Mouse (Mus musculus) liver, embryonic 15.5 days (tissue): ENCODE results near the gene Slc26a1. TPM values are rescaled to one million over a fixed set of nuclear protein-coding genes. Genes with fewer than 3 reads are reported as not detected.

Experiments used
- ATAC-seq: fragments of 200-750 bp; cut with Nextera tagmentation; 2 replicates; pipeline ENCODE4 v1.8.0; 2017; ENCODE audit warnings: moderate number of reproducible peaks, mild to moderate bottlenecking, moderate library complexity; ENCODE audit not compliant: insufficient read depth
- H3K27ac ChIP-seq: fragments of 300-500 bp; sonication (generic); replicated peaks from 2 replicates; pipeline ENCODE4 v1.5.1; 2015; ENCODE audit warnings: mild to moderate bottlenecking, inconsistent platforms
- H3K27me3 ChIP-seq: fragments of 300-500 bp; sonication (generic); 2 replicates; pipeline ENCODE4 v1.6.1; 2015; ENCODE audit warnings: mild to moderate bottlenecking, inconsistent platforms
- H3K36me3 ChIP-seq: fragments of 300-500 bp; sonication (generic); replicated peaks from 2 replicates; pipeline ENCODE4 v1.6.1; 2015; ENCODE audit warnings: moderate library complexity, mild to moderate bottlenecking, inconsistent platforms
- H3K4me1 ChIP-seq: fragments of 300-500 bp; sonication (generic); replicated peaks from 2 replicates; pipeline ENCODE4 v1.6.1; 2015; ENCODE audit warnings: inconsistent platforms
- H3K4me2 ChIP-seq: fragments of 300-500 bp; sonication (generic); 2 replicates; pipeline ENCODE4 v1.6.1; 2015; ENCODE audit warnings: moderate library complexity, mild to moderate bottlenecking, inconsistent platforms
- H3K4me3 ChIP-seq: fragments of 300-500 bp; sonication (generic); replicated peaks from 2 replicates; pipeline ENCODE4 v1.5.1; 2015; ENCODE audit warnings: mild to moderate bottlenecking, inconsistent platforms
- H3K9ac ChIP-seq: fragments of 300-500 bp; sonication (generic); 2 replicates; pipeline ENCODE4 v1.6.1; 2015; ENCODE audit warnings: moderate library complexity, mild to moderate bottlenecking, inconsistent platforms
- H3K9me3 ChIP-seq: fragments of 300-500 bp; sonication (generic); replicated peaks from 2 replicates; pipeline ENCODE4 v1.6.1; 2016; ENCODE audit warnings: inconsistent platforms
- WGBS: fragments of 180-500 bp; shearing (Covaris S2); methylation state at CpG from one replicate; pipeline ENCODE4 v1.1.7; 2015; ENCODE audit warnings: mixed read lengths; ENCODE audit not compliant: insufficient replicate concordance; 5-methylcytosine and 5-hydroxymethylcytosine counted together
- polyA plus RNA-seq: library from polyadenylated mRNA; unstranded; fragments of >200 nt; fragmentation: Nextera tagmentation; extraction: Ambion mirVana; gene quantifications from 2 replicates; pipeline ENCODE4 v1.2.1, GENCODE M21; 2015

Gene Slc26a1
- polyA plus RNA-seq, 1 experiment from 2014 or later: 18.6 TPM

DNA sequence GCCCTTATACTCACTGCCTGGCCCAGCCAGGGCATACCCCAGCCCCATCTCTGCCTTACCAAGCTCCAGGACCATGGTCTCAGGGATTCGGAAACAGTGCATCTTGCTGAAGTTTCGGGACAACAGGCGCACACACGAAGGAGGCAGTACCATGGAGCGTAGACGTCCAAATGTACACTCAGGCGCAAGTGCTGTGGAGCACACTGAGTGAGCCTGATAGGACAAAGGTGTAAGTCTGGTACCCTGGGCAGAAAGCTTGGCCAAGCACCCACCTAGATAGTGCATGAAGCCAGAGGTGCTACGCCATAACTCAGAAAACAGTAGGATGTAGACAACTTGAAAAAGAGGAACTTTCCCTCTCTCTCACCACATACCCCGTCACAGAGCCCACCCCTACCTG lies 20.0 kb downstream of the Slc26a1 start:
- no peak overlapping the region for H3K4me2 ChIP-seq
- H3K9ac ChIP-seq: no peak overlapping the region
- H3K36me3 ChIP-seq: peaks cover 53% of the 10 kb centered on the region
- no peak overlapping the region for H3K4me3 ChIP-seq
- no peak for ATAC-seq
- 87% methylated on average over 9 of the region's 9 CpGs for WGBS
- peaks cover 21% of the 10 kb centered on the region for H3K4me1 ChIP-seq
- H3K9me3 ChIP-seq: no peaks in the 10 kb centered on the region
- H3K27me3 ChIP-seq: no peaks in the 10 kb centered on the region
- no peak overlapping the region for H3K27ac ChIP-seq

DNA sequence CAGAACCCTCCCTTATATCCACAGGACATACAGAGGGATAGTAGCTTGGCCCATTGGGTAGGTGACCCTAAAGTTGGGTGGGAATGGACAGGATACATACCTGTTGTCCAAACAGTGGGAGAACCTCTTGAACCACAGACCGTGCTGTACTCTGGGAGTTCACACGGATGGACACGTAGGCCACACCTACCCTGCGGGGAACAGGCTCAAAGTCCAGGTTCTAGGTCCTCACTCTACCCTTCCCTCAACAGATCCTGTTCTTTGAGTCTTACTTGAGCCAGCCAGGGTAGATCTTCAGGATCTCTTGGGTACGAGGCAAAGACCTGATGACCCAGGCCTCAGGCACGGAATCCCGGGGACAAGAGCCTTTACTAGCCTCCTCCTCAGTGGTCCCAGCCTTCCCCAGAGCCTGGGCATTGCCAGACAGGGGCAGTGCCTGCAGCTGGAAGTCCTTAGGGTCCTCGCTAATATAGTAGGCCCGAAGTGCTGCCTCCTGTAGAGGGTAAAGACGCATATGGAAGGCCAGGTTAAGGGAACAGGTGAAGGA lies 20.9 kb downstream of the Slc26a1 start:
- Histone ChIP-seq H3K27ac (no peak overlapping the region), H3K4me2 (no peak overlapping the region), H3K4me3 (no peak overlapping the region), H3K36me3 (peaks cover 61% of the 10 kb centered on the region), H3K9ac (no peak overlapping the region), H3K4me1 (peaks cover 13% of the 10 kb centered on the region), H3K27me3 (no peaks in the 10 kb centered on the region), H3K9me3 (no peaks in the 10 kb centered on the region)
- no peak for ATAC-seq
- 83% methylated on average over 10 of the region's 10 CpGs for WGBS

DNA sequence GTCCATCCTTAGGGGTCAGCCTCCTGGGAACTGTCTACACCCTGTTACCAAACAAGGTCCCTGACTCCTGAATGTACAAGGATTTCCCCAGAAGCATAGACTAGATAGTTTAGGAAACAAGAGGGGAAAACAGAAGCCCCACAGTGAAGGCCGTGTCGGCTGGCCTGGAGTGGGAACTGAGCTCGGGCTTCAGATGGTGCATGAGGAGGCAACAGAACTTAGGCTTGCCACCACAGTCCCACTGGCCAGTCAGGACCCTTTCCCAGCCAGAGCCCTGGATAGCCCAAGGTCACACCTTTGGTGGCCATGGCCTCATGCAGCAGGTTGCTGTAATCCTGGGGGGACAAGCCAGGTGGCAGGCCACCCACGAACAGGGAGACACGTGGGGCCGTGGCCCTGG lies 22.0 kb downstream of the Slc26a1 start:
- no peak for ATAC-seq
- 91% methylated on average over 6 of the region's 6 CpGs for WGBS
- H3K9me3 ChIP-seq: no peaks in the 10 kb centered on the region
- H3K36me3 ChIP-seq: peaks cover 64% of the 10 kb centered on the region
- peaks cover 5% of the 10 kb centered on the region; the same call in 1 of the 2 replicates for H3K4me1 ChIP-seq
- H3K27ac ChIP-seq: no peak overlapping the region
- no peak overlapping the region for H3K4me3 ChIP-seq
- no peaks in the 10 kb centered on the region for H3K27me3 ChIP-seq
- H3K9ac ChIP-seq: no peak overlapping the region
- no peak overlapping the region for H3K4me2 ChIP-seq

DNA sequence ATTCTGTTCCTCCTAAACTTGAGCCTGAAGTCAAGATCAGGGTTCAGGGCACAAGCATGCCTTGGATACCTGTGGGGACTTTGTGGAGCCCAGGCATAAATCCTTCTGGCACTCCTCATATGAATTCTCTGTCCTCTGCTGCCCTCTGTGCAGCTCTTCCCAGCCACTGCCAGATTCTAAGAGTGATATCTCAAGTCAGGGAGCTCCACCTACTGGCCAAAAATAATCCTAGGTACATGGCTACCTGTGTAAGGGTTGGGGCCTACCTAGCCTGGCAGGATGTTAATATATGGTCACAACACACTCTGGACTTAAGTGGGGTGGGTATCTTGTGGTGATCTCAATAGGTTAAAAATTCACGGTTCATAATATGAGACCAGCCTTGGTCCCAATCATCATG lies 23.5 kb downstream of the Slc26a1 start:
- Histone ChIP-seq H3K9me3 (no peaks in the 10 kb centered on the region), H3K27me3 (no peaks in the 10 kb centered on the region), H3K27ac (no peak overlapping the region), H3K4me3 (no peak overlapping the region), H3K4me2 (no peak overlapping the region), H3K36me3 (peaks cover 65% of the 10 kb centered on the region), H3K4me1 (no peaks in the 10 kb centered on the region), H3K9ac (no peak overlapping the region)
- ATAC-seq: peak; percentile 47; the same call in 1 of the 2 replicates
- WGBS: 41% methylated on average over 1 of the region's 1 CpGs

DNA sequence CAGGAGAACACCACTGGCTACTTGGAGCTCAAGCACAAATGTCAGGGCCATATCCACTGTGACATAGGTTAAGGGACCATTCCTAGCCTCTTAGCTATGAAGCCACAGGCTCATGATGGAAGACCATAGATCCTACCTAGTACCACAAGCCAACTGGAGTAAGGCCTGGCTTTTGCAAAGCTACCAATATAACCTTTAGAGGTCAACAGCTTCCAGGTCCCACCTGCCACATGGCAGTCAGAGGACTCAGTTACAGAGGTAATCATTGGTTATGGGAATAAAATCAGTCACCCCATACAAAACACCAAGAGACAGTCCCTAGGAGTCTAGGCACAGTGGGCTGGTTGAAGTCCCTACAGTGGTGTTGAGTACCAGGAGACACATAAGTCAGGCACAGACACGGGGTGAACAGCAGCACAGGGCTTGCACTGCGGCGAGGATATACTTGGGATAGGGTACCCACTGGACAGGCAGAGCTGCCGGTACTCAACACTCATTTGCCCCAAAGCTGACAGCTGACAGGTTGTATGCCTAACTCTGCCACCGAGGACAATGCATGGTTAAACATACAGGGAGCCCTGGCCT lies 24.1 kb downstream of the Slc26a1 start:
- Histone ChIP-seq H3K4me3 (no peak overlapping the region), H3K4me2 (no peak overlapping the region), H3K9me3 (no peaks in the 10 kb centered on the region), H3K36me3 (peaks cover 71% of the 10 kb centered on the region), H3K4me1 (no peaks in the 10 kb centered on the region), H3K27me3 (no peaks in the 10 kb centered on the region), H3K27ac (no peak overlapping the region), H3K9ac (no peak overlapping the region)
- WGBS: 58% methylated on average over 5 of the region's 5 CpGs
- ATAC-seq: no peak

DNA sequence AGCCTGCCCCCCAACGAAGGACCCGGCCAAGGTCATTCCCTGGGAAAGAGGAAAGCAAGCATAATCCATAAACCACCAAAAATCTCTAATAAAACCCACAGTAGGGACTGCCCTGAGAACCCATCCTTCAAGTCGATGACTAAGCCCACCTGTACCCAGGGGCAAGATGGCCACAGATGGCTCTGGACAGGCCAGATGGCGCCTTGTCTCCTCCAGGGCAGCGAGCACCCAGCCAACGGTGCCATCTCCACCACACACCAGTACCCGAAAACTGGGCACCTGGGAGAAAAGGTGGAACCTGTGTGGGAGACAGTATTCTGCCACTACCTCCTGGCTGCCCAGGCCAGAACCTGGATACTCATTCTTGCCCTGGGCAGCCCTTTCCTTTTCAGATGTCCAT lies 25.0 kb downstream of the Slc26a1 start:
- 76% methylated on average over 7 of the region's 7 CpGs for WGBS
- ATAC-seq: no peak

DNA sequence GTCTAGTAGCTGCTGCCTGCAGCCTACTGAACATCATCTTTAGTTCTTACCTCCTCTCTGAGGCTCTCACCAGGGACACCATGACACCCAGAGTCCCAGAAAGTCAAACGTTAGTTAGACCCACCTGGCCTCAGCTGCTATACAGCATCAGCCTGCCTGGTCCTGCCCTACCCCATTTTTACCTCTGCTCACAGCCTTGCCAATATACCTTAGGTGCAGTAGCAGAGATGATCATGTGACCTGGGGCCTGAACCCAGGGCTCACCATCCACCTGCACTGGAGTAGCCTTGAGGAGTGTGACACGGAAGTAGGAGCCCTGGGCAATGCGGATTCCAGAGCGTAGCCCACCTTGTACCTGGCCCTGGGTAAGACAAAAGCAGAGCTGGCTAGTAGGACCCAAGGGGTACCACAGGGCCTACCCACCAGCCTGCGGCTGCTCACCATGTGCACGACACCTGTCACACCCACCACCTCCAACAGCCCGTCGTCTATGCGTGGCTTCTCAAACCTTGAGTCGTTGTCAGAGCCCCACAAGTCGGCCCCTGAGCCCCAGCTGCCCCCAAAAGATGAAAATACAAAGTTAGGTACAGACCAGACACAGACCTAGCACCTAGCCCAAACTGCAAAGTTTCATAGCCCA lies 26.3 kb downstream of the Slc26a1 start:
- no peaks in the 10 kb centered on the region for H3K4me1 ChIP-seq
- H3K4me3 ChIP-seq: no peak overlapping the region
- no peak for ATAC-seq
- H3K9me3 ChIP-seq: no peaks in the 10 kb centered on the region
- H3K27me3 ChIP-seq: no peaks in the 10 kb centered on the region
- WGBS: 84% methylated on average over 11 of the region's 11 CpGs
- H3K4me2 ChIP-seq: no peak overlapping the region
- peaks cover 65% of the 10 kb centered on the region for H3K36me3 ChIP-seq
- no peak overlapping the region for H3K9ac ChIP-seq
- H3K27ac ChIP-seq: no peak overlapping the region

More for the DNA sequence above, 25.0 kb downstream of the Slc26a1 start:
- Histone ChIP-seq H3K9ac (no peak overlapping the region), H3K4me3 (no peak overlapping the region), H3K27ac (no peak overlapping the region), H3K36me3 (peaks cover 71% of the 10 kb centered on the region), H3K4me2 (no peak overlapping the region), H3K4me1 (no peaks in the 10 kb centered on the region), H3K9me3 (no peaks in the 10 kb centered on the region), H3K27me3 (no peaks in the 10 kb centered on the region)

DNA sequence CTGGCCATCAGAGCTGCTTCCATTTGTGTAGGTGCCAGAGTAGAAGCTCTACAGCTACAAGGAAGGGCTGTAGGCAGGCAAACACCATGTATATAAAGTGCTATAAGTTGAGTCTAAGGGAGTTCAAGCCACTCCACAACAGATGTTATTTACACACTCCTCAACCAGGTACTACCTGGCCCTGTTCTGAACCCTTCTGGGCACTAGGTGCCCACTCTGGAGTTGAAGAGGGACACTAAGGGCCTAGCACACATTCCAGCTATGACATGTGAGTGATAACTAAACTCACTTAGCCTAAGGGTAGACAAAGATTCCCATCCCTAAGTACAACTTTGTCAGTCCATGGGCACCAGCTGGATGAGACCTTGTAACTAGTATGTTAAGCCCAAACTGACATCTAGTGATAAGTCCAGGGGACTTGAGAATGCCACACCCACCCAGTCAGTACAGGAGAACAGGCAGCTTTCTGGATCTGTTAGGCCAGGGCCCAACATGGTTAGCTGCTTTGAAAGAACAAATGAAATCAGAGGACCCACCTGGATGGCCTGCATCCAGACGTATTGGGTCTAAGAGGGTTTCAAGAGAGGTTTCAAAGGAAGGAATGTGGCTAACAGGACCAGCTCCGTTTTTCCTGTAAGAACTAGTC lies 27.4 kb downstream of the Slc26a1 start:
- H3K9me3 ChIP-seq: no peaks in the 10 kb centered on the region
- H3K4me2 ChIP-seq: no peak overlapping the region
- no peak for ATAC-seq
- H3K9ac ChIP-seq: no peak overlapping the region
- peaks cover 57% of the 10 kb centered on the region for H3K36me3 ChIP-seq
- H3K4me3 ChIP-seq: no peak overlapping the region
- 55% methylated on average over 2 of the region's 2 CpGs for WGBS
- H3K27ac ChIP-seq: no peak overlapping the region
- no peaks in the 10 kb centered on the region for H3K27me3 ChIP-seq
- no peaks in the 10 kb centered on the region for H3K4me1 ChIP-seq

DNA sequence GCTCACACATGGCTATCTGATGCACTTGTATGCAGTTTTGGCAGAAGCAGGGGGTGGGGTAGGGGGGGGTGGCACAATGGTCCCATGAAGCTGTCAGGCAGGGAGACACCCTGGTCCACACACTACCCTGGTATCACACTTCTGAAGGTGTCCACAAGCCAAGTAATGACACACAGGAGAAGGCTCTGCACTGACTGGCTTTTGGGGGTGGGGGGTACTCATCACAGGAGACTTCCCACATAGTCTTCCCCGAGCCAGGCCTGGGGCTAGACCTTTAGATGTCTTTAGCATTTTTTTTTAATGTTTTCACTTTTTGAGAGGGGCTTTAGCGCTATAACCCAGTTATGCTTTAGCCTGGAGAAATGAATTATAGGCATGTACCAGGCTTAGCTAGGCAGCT lies 28.1 kb downstream of the Slc26a1 start:
- H3K27me3 ChIP-seq: no peaks in the 10 kb centered on the region
- H3K9me3 ChIP-seq: no peaks in the 10 kb centered on the region
- no peak for ATAC-seq
- no peak overlapping the region for H3K27ac ChIP-seq
- H3K36me3 ChIP-seq: peaks cover 57% of the 10 kb centered on the region
- no peak overlapping the region for H3K4me2 ChIP-seq
- H3K4me3 ChIP-seq: no peak overlapping the region
- WGBS: 73% methylated on average over 2 of the region's 2 CpGs
- no peak overlapping the region for H3K9ac ChIP-seq
- no peaks in the 10 kb centered on the region for H3K4me1 ChIP-seq

DNA sequence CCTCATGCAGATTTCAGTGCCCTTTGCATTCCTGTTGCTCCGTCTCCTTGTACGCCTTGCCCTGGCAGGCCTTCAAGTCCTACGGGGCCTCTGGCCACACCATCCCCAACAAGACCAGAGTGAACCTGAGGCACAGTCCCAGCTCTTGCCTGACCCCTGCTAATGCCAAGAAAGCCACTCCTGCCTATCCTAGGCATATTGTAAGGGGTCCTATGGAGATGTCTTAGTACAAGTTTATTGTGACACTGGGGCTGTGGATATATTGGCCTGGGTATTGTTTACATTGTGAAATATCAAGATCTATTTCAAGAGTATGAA lies 29.1 kb downstream of the Slc26a1 start:
- no peak overlapping the region for H3K9ac ChIP-seq
- no peaks in the 10 kb centered on the region for H3K4me1 ChIP-seq
- H3K27ac ChIP-seq: no peak overlapping the region
- no peaks in the 10 kb centered on the region for H3K9me3 ChIP-seq
- no peak for ATAC-seq
- no peak overlapping the region for H3K4me3 ChIP-seq
- no peaks in the 10 kb centered on the region for H3K27me3 ChIP-seq
- no peak overlapping the region for H3K4me2 ChIP-seq
- 79% methylated on average over 3 of the region's 3 CpGs for WGBS
- peaks cover 54% of the 10 kb centered on the region for H3K36me3 ChIP-seq

DNA sequence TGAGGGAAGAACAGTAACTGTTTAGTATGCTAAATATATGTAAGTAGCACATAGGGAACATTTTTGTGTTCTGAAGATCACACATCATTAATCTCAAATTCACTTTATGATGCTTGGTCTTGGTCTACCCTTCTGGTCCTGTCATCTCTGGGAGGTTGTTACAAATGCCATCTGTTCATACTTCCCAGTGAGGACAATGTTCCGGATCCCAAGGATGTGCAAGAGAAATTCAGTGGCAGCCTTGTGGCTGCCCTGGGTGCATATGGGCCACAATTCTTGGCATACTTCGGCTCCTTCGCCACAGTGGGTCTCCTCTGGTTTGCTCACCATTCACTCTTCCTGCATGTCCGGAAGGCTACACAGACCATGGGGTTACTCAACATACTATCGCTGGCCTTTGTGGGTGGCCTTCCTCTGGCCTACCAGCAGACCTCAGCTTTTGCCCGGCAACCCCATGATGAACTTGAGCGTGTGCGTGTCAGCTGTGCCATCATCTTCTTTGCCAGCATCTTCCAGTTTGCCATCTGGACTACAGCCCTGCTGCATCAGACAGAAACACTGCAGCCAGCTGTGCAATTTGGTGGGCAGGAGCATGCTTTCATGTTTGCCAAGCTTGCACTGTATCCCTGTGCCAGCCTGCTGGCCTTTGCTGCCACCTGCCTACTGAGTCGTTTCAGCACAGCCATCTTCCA lies 29.6 kb downstream of the Slc26a1 start:
- 78% methylated on average over 9 of the region's 9 CpGs for WGBS
- Histone ChIP-seq H3K27ac (no peak overlapping the region), H3K4me1 (no peaks in the 10 kb centered on the region), H3K36me3 (peaks cover 54% of the 10 kb centered on the region), H3K4me2 (no peak overlapping the region), H3K27me3 (no peaks in the 10 kb centered on the region), H3K9me3 (no peaks in the 10 kb centered on the region), H3K4me3 (no peak overlapping the region), H3K9ac (no peak overlapping the region)
- no peak for ATAC-seq
